Mouse (Mus musculus) ES-Bruce4 (cell line): ENCODE results near the gene Emp3.

ENCODE experiments used
- CTCF ChIP-seq: IDR thresholded peaks from one replicate; pipeline ENCODE4 v1.8.1; 2011; ENCODE audit warnings: low read depth, low read length
- EP300 ChIP-seq: IDR thresholded peaks from 2 replicates; pipeline ENCODE4 v1.6.1; 2011; ENCODE audit warnings: low read depth, low read length; ENCODE audit not compliant: insufficient read depth
- POLR2A ChIP-seq: IDR thresholded peaks from one replicate; pipeline ENCODE4 v1.8.1; 2011; ENCODE audit warnings: low read length; ENCODE audit not compliant: insufficient read depth

- TF ChIP-seq CTCF (no peak), POLR2A (no peak), EP300 (no peak)
These were observed 14.6 kb downstream of the Emp3 start for GRCm38 (mm10) chr7:45906622-45907021.
